Mouse (Mus musculus) bone marrow macrophage, adult 2 months (primary cell): ENCODE data around the gene Col5a1. TPM values are rescaled to one million over a fixed set of nuclear protein-coding genes. Genes with fewer than 3 reads are reported as not detected.
A peak's percentile ranks its signal among the peaks of the same experiment; 100 is the strongest.

ENCODE experiments used
- H3K27ac ChIP-seq: 2 replicates; pipeline ENCODE4 v1.5.1; 2012; ENCODE audit warnings: low read depth, low read length; ENCODE audit not compliant: insufficient read depth
- H3K4me1 ChIP-seq: 2 replicates; pipeline ENCODE4 v1.6.1; 2012; ENCODE audit warnings: low read length; ENCODE audit not compliant: control insufficient read depth, insufficient read depth
- H3K4me3 ChIP-seq: 2 replicates; pipeline ENCODE4 v1.5.1; 2012; ENCODE audit warnings: mild to moderate bottlenecking, low read length, moderate library complexity; ENCODE audit not compliant: insufficient read depth
- CTCF ChIP-seq: IDR thresholded peaks from 2 replicates; pipeline ENCODE4 v1.5.1; 2012; ENCODE audit warnings: low read depth, mild to moderate bottlenecking, low read length, moderate library complexity
- POLR2A ChIP-seq: IDR thresholded peaks from 2 replicates; pipeline ENCODE4 v1.6.1; 2012; ENCODE audit warnings: mild to moderate bottlenecking, low read depth, low read length, borderline replicate concordance
- polyA plus RNA-seq: library from polyadenylated mRNA; stranded (reverse); fragments of >200 nt; gene quantifications from 2 replicates; pipeline ENCODE4 v1.2.4, GENCODE M21; 2012; ENCODE audit not compliant: missing spikeins, insufficient read depth, insufficient read length

Col5a1 gene
- polyA plus RNA-seq, 1 experiment, result 1.5 TPM

- no peak overlapping the region for H3K27ac ChIP-seq
- H3K4me3 ChIP-seq, result no peak overlapping the region
- H3K4me1 ChIP-seq, result no peaks in the 10 kb centered on the region
- TF ChIP-seq CTCF (no peak), POLR2A (no peak)
Measured at GRCm38 (mm10) chr2:27917177-27917576, 31.0 kb downstream of the Col5a1 start.

- H3K4me3 ChIP-seq, result no peak overlapping the region
- no peak overlapping the region for H3K27ac ChIP-seq
- TF ChIP-seq POLR2A (no peak), CTCF (no peak)
- no peaks in the 10 kb centered on the region for H3K4me1 ChIP-seq
Measured at GRCm38 (mm10) chr2:27918106-27918505, 31.9 kb downstream of the Col5a1 start.

GRCm38 (mm10) chr2:27919309-27919850 is 33.2 kb downstream of the Col5a1 start:
- TF ChIP-seq POLR2A, result no peak
- TF ChIP-seq CTCF, result no peak
- Histone ChIP-seq H3K27ac (no peak overlapping the region), H3K4me1 (no peaks in the 10 kb centered on the region), H3K4me3 (no peak overlapping the region)

GRCm38 (mm10) chr2:27922053-27922452 is 35.8 kb downstream of the Col5a1 start:
- H3K4me1 ChIP-seq, result no peaks in the 10 kb centered on the region
- no peak overlapping the region for H3K27ac ChIP-seq
- no peak overlapping the region for H3K4me3 ChIP-seq
- no peak for TF ChIP-seq POLR2A
- no peak for TF ChIP-seq CTCF

- Histone ChIP-seq H3K27ac (no peak overlapping the region), H3K4me3 (no peak overlapping the region)
- no peak for TF ChIP-seq POLR2A
- TF ChIP-seq CTCF, result no peak
Measured at GRCm38 (mm10) chr2:27923718-27924117, 37.5 kb downstream of the Col5a1 start.

GRCm38 (mm10) chr2:27924463-27924862 is 38.2 kb downstream of the Col5a1 start:
- H3K27ac ChIP-seq, result no peak overlapping the region
- TF ChIP-seq CTCF (no peak), POLR2A (no peak)
- no peaks in the 10 kb centered on the region for H3K4me1 ChIP-seq
- H3K4me3 ChIP-seq, result no peak overlapping the region

More at GRCm38 (mm10) chr2:27923718-27924117, 37.5 kb downstream of the Col5a1 start:
- H3K4me1 ChIP-seq, result no peaks in the 10 kb centered on the region

GRCm38 (mm10) chr2:27926478-27927165 is 40.4 kb downstream of the Col5a1 start:
- TF ChIP-seq CTCF, result peak; percentile 55
- TF ChIP-seq POLR2A, result no peak
- Histone ChIP-seq H3K4me1 (no peaks in the 10 kb centered on the region), H3K27ac (no peak overlapping the region), H3K4me3 (no peak overlapping the region)

GRCm38 (mm10) chr2:27930471-27931015 is 44.3 kb downstream of the Col5a1 start:
- Histone ChIP-seq H3K4me3 (no peak overlapping the region), H3K4me1 (no peaks in the 10 kb centered on the region), H3K27ac (no peak overlapping the region)
- no peak for TF ChIP-seq CTCF
- TF ChIP-seq POLR2A, result no peak

- Histone ChIP-seq H3K4me3 (no peak overlapping the region), H3K4me1 (peaks cover under 1% of the 10 kb centered on the region; the same call in 1 of the 2 replicates), H3K27ac (no peak overlapping the region)
- TF ChIP-seq POLR2A, result no peak
- TF ChIP-seq CTCF, result no peak
Measured at GRCm38 (mm10) chr2:27931130-27931529, 44.9 kb downstream of the Col5a1 start.

GRCm38 (mm10) chr2:27931971-27932370 is 45.7 kb downstream of the Col5a1 start:
- Histone ChIP-seq H3K4me1 (peaks cover 8% of the 10 kb centered on the region), H3K27ac (no peak overlapping the region), H3K4me3 (no peak overlapping the region)
- TF ChIP-seq CTCF (no peak), POLR2A (no peak)

GRCm38 (mm10) chr2:27934269-27934668 is 48.0 kb downstream of the Col5a1 start:
- H3K4me1 ChIP-seq, result peaks cover 11% of the 10 kb centered on the region
- H3K4me3 ChIP-seq, result no peak overlapping the region
- H3K27ac ChIP-seq, result no peak overlapping the region
- TF ChIP-seq POLR2A (no peak), CTCF (no peak)
